Mouse (Mus musculus): ENCODE data around the gene Cacna1a.

Gene Cacna1a

GRCm38 (mm10) chr8:84539376-84539775 lies 151.1 kb downstream of the Cacna1a start:
- DNase-seq (ENCODE audit: low read depth) = no peak

- DNase-seq (ENCODE audit: low read depth) = no peak
Measured at GRCm38 (mm10) chr8:84542481-84542880, 154.2 kb downstream of the Cacna1a start.

DNA sequence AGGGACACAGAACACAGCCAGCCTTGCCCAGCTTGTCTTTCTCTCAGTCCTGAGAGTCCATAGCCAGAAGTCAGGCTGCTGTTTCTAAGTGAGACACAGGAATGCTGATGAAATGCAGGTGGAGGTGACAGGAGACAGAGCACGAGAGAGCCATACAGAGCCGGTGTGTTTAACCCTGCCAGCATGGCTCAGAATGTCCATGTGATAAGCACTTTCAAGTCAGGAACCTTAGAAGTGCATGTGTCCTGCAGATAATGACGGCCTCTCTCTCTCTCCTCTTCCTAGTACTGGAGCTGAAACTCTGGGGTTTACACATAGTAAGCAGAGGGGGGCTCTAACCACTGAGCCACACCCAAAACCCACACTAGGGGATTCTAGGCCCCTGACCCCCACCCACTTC lies 157.3 kb downstream of the Cacna1a start:
- DNase-seq (ENCODE audit: low read depth) = no peak

DNA sequence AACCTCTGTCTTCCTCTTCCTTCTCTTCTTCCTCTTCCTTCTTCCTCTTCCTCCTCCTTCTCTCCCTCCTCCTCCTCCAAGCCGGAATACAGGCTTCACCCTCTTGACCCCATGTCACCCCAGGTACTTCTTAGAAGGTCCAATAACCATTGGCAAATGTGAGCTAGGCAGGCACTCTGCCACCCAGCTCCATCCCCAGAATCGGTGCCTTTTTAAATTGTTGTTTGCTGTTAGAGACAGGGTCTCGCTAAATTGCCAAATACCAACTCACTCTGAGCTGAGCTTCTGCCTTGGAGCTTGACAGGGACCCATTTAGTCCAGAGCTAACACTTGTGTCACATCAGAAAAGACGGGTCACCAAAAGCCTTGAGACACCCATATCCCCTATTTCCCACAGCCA lies 164.2 kb downstream of the Cacna1a start:
- no peak for DNase-seq (ENCODE audit: low read depth)

DNA sequence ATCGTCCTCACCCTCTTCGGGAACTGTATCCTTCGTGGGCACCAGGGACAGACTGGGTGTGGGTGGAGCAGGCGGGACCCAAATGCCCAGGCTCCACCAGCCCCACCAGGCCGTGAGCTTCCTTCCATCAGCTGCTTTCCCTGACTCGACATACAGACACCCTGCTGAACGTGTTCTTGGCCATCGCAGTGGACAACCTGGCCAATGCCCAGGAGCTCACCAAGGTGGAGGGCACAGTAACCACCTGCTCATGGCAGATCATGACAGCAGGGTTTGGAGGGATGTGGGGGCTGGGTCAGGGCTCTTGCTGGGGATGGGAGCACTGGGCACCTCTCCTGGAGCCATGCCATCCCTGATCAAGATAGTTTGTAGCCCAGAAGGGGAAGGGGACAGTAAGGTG lies 164.9 kb downstream of the Cacna1a start:
- no peak for DNase-seq (ENCODE audit: low read depth)

DNA sequence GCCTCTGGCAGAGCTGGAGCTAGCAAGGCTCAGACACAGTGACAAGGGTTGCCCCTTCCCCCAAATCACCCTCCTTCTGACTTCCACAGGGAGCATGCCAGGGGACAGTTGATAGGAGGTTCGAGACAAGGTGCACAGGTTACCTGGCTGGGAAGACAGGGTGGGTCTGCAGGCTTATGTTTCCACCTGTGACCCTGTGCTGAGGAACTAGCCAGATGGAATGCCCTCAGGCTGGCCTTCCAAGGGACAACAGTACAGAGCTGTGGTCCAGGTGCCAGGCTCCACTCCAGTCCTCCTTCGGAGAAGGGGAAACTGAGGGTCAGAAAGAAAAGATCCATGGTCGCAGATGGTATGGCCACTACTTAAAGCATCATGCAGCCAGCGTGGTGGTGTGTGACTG lies 165.4 kb downstream of the Cacna1a start:
- no peak for DNase-seq (ENCODE audit: low read depth)

- peak; percentile 42 for DNase-seq (ENCODE audit: low read depth)
Measured at GRCm38 (mm10) chr8:84554301-84555027, 166.2 kb downstream of the Cacna1a start.

DNA sequence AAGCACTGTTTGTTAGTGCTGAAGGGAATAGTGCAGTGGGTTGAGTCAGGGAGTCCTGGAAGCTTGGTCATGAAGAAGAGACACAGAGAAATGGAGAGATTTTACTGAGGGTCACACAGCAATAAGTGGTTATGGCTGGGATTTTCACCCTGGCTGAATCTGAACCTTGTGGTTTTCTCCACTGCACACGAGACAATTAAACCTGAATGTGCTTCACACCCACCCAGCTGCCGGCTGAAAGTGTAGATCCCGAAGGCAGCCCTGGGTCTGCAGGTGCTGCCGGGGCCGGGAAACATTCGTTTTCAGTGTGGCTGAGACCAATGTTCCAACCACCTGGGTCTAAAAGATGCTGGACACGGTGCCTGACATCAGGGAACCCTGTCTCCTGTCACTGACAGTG lies 167.0 kb downstream of the Cacna1a start:
- no peak for DNase-seq (ENCODE audit: low read depth)

- no peak for DNase-seq (ENCODE audit: low read depth)
Measured at GRCm38 (mm10) chr8:84557936-84558335, 169.7 kb downstream of the Cacna1a start.

- no peak for DNase-seq (ENCODE audit: low read depth)
Measured at GRCm38 (mm10) chr8:84559121-84559604, 170.9 kb downstream of the Cacna1a start.

DNA sequence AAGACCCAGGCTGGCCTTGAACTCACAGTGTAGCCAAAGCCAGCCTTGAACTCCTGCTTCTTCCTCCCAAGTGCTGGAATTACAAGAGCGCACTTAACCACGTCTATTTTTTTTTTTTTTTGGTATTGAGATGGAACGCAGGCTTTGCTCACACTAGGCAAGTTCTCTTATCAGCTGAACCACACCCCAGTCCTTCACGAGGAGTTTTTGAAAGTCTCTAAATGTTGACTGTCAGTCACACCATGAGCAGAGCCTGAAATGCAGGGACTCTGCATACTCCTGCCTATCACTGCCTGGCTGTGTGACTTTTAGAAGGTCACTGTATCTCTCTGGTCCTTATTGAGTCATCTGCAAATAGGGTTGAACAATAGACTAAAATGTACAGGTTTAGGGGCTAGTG lies 173.5 kb downstream of the Cacna1a start:
- no peak for DNase-seq (ENCODE audit: low read depth)

DNA sequence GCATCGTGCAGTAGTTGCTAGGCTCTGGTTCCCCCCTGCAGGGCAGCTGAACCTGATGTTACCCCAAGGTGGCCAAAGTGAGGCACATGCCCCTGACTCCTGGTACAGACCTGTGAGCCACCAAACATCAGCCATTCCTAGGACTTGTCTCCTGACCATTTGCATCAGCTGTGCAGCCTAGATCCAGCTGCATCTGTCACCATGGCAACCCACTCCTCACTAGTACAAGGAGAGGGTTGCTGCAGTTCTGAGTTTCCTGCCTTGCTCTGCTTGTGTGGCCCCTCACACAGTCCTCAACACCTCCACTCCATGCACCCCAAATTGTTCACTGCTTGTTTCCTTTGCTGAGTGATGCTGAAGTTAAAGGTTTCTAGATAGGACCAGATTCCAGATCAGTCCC lies 175.8 kb downstream of the Cacna1a start:
- DNase-seq (ENCODE audit: low read depth) = no peak

- DNase-seq (ENCODE audit: low read depth) = no peak
Measured at GRCm38 (mm10) chr8:84565577-84566360, 177.5 kb downstream of the Cacna1a start.

- DNase-seq (ENCODE audit: low read depth) = no peak
Measured at GRCm38 (mm10) chr8:84566816-84567413, 178.7 kb downstream of the Cacna1a start.

DNA sequence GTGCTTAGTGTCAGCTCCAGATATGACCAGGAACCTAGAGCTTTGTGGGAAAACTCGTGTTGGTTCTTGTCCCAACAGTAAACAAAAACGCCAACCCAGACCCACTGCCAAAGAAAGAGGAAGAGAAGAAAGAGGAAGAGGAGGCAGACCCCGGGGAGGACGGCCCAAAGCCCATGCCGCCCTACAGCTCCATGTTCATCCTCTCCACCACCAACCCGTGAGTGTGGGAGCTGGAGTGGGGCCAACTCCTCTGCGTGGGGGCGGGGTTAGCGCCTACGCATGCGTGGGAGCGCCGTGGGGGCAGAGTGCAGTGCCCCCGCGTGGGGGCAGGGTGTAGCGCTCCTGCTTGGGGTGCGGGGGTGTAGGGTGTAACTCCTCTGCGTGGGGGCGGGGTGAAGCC lies 179.3 kb downstream of the Cacna1a start:
- no peak for DNase-seq (ENCODE audit: low read depth)

DNA sequence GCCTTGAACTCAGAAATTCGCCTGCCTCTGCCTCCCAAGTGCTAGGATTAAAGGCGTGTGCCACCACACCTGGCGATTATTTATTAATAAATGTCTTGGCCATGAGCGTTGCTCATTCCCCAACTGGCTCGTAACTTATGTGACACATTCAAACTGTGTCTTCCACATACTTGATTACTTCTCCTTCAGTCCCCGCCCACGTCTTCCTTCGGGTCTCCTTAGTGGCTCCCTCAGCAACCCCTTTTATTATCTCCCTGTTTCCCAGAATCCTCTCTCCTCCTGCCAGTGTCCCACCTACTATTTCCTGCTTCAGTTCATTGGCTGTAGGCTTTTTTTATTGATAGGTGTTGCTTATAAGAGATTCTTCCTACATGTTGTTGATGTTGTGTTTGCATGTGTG lies 180.5 kb downstream of the Cacna1a start:
- DNase-seq (ENCODE audit: low read depth) = no peak

- peak; percentile 46 for DNase-seq (ENCODE audit: low read depth)
Measured at GRCm38 (mm10) chr8:84569921-84570673, 181.9 kb downstream of the Cacna1a start.

DNA sequence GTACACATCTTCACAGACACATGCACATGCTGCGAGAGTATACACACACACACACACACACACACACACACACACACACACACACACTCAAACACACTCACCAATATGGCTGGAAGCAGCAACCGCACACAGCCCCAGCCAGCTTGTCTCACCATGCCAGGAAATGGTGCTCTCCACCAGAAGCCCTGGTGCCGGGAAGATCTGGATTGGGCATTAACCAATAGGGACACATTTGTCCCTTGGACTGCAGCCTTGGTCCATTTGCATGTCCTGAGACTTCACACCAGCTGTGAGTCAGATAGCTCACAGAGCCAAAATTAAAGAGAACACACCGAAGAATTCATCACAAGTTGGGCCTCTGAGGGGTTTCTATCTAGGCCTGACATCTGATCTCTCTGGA lies 189.2 kb downstream of the Cacna1a start:
- DNase-seq (ENCODE audit: low read depth) = no peak

- peak; percentile 59 for DNase-seq (ENCODE audit: low read depth)
Measured at GRCm38 (mm10) chr8:84579595-84579994, 191.4 kb downstream of the Cacna1a start.

GRCm38 (mm10) chr8:84585311-84585710 lies 197.1 kb downstream of the Cacna1a start:
- DNase-seq (ENCODE audit: low read depth) = peak; percentile 35

DNA sequence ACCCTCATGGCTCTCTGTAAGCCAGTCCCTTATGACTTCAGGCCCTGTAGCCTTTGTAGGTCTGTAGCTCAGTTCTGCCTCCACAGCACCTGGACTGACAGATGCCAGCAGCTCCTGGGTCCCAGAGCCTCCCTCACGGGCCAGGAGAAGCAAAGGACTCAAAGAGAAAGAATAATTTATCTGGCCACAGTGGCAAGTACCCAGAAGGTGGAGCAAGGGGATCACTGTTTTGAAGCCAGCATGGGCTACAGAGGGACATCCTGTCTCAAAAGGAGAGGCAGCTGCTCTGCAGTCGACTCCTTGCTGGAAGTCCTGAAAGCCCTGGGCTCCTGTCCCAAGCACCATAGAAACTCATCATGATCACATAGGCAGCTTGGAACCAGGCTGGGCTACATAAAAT lies 198.0 kb downstream of the Cacna1a start:
- no peak for DNase-seq (ENCODE audit: low read depth)

GRCm38 (mm10) chr8:84588498-84588897 lies 200.3 kb downstream of the Cacna1a start:
- peak; percentile 46 for DNase-seq (ENCODE audit: low read depth)

Data from 416B (cell line).